Mouse (Mus musculus) embryonic fibroblast, embryonic 13.5 days (primary cell): ENCODE data around the gene Actr6. TPM values are rescaled to one million over a fixed set of nuclear protein-coding genes. Genes with fewer than 3 reads are reported as not detected.

Experiments used
- H3K27ac ChIP-seq: 2 replicates; pipeline ENCODE4 v1.5.1; 2012; ENCODE audit warnings: low read length, control low read depth, inconsistent platforms; ENCODE audit not compliant: insufficient read depth
- H3K4me1 ChIP-seq: 2 replicates; pipeline ENCODE4 v1.6.1; 2011; ENCODE audit warnings: low read length; ENCODE audit not compliant: control insufficient read depth, insufficient read depth
- H3K4me3 ChIP-seq: 2 replicates; pipeline ENCODE4 v1.5.1; 2011; ENCODE audit warnings: mild to moderate bottlenecking, control low read depth, low read length; ENCODE audit not compliant: insufficient read depth
- CTCF ChIP-seq: IDR thresholded peaks from 2 replicates; pipeline ENCODE4 v1.5.1; 2011; ENCODE audit warnings: mild to moderate bottlenecking, control low read depth, low read length, moderate library complexity, borderline replicate concordance; ENCODE audit not compliant: insufficient read depth
- POLR2A ChIP-seq: IDR thresholded peaks from 2 replicates; pipeline ENCODE4 v1.6.1; 2011; ENCODE audit warnings: low read depth, mild to moderate bottlenecking, control low read depth, low read length, moderate library complexity
- polyA plus RNA-seq: library from polyadenylated mRNA; stranded (reverse); fragments of >200 nt; gene quantifications from 2 replicates; pipeline ENCODE4 v1.2.4, GENCODE M21; 2011; ENCODE audit warnings: low read depth; ENCODE audit not compliant: missing spikeins, insufficient read length

Gene Actr6
- polyA plus RNA-seq, result 12.5 and 13.4 TPM in 2 replicates

GRCm38 (mm10) chr10:89732001-89732794 lies at the start of gene Actr6:
Gene Actr6, minus strand, starts transcription at chr10:89732295.
- Histone ChIP-seq H3K4me1 (no peaks in the 10 kb centered on the region), H3K4me3 (peak within 1 kb of the TSS; percentile 69), H3K27ac (no peak within 1 kb of the TSS)
- TF ChIP-seq POLR2A (peak; percentile 91), CTCF (no peak)

DNA sequence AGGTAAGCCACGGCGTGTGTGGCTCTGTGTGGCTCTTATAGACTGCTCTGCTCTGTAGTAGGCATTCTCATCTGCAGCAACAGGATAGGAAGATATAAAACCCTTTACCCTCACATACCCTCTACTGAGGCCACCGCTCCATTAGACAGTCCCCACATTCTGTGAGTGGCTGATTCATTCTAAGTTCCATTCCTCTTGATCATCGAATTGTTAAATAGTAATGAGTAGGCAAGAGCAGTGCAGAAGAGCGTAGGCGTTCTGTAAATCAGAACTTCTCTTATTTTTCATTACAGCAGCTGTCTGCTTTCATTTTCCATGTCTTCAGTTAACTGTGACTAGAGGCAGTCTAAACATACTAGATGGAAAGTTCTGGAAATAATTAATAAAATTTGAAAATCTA lies 43.9 kb upstream of the Actr6 start:
- no peak overlapping the region for H3K4me3 ChIP-seq
- H3K4me1 ChIP-seq, result peaks cover 4% of the 10 kb centered on the region
- H3K27ac ChIP-seq, result peak overlapping the region; percentile 71; the same call in 1 of the 2 replicates
- TF ChIP-seq CTCF (no peak), POLR2A (no peak)

- H3K4me3 ChIP-seq, result no peak overlapping the region
- peaks cover 7% of the 10 kb centered on the region for H3K4me1 ChIP-seq
- TF ChIP-seq POLR2A (no peak), CTCF (no peak)
- no peak overlapping the region for H3K27ac ChIP-seq
These were observed 39.8 kb upstream of the Actr6 start for GRCm38 (mm10) chr10:89771894-89772293.

GRCm38 (mm10) chr10:89769096-89769495 lies 37.0 kb upstream of the Actr6 start:
- no peak overlapping the region for H3K4me3 ChIP-seq
- H3K4me1 ChIP-seq, result peaks cover 12% of the 10 kb centered on the region
- no peak for TF ChIP-seq CTCF
- TF ChIP-seq POLR2A, result no peak
- H3K27ac ChIP-seq, result no peak overlapping the region

- TF ChIP-seq CTCF, result no peak
- H3K4me3 ChIP-seq, result no peak overlapping the region
- peaks cover 14% of the 10 kb centered on the region for H3K4me1 ChIP-seq
- H3K27ac ChIP-seq, result no peak overlapping the region
These were observed 36.4 kb upstream of the Actr6 start for GRCm38 (mm10) chr10:89768352-89769020.

DNA sequence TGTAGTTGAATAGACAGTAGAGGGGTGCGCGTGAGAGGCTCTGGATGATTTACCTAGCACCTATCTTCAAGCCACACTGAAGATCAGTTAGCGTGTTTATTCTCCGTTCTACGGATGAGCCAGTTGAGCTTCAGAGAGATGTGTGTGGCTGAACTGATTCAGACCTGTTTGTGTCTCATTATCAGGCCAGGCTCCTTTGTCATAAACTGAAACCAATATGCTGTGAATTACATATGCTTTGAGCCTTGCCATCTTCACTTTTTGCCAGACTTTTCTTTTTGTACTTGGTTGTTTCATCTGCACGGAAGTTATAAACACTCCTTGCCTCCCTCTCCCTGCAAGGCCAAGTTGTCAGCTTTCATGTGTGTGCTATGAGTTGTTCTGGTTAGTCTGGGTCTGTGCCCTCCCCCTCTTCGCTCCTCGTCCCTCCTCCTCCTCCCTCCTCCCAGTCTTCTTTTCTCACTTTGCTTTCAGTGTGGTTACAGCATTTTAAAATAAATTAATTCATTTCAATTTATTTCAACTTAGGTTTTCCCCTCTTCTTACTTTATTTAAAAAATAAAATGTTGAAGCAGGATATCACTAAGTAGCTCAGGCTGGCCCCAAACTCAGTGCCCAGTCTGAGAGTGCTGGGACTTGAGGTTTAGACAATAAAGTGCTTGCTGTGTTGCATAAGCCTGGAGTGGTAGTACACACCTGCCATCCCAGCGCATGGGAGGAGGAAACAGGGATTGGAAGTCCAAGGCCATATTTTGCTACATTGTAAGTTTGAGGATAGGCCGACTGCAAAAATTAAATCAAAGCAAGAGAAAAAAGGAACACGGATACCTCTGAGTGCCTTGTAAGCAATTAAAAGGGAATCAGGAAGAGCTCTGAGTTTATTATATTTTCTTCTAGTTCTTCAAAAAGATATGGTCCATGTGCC lies 34.0 kb upstream of the Actr6 start:
- Histone ChIP-seq H3K4me1 (peaks cover 14% of the 10 kb centered on the region), H3K27ac (peak overlapping the region; percentile 70; the same call in 1 of the 2 replicates), H3K4me3 (no peak overlapping the region)
- no peak for TF ChIP-seq CTCF
- TF ChIP-seq POLR2A, result no peak

- Histone ChIP-seq H3K4me1 (peaks cover 13% of the 10 kb centered on the region), H3K4me3 (no peak overlapping the region), H3K27ac (peak overlapping the region; percentile 86)
- no peak for TF ChIP-seq POLR2A
- TF ChIP-seq CTCF, result no peak
These were observed 32.5 kb upstream of the Actr6 start for GRCm38 (mm10) chr10:89764457-89765121.

DNA sequence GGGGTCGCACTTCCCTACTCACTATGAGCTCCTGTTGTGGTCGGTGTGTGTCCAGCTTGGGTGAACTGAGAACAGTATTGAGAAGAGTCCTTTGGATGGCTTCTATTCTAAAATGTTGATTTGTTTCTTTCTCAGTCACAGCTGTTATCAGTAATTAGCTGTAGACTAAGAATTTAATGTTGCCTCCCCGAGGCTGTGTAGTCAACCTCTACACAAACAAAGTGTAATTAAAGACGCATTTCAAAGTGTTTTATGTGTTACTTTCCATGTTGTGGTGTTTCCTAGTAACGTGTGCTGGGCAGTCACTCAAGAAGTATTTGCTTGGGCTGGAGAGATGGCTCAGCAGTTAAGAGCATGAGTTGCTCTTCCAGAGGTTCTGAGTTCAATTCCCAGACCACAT lies 28.7 kb upstream of the Actr6 start:
- no peak overlapping the region for H3K4me3 ChIP-seq
- no peak overlapping the region for H3K27ac ChIP-seq
- no peak for TF ChIP-seq POLR2A
- TF ChIP-seq CTCF, result no peak
- H3K4me1 ChIP-seq, result peaks cover 18% of the 10 kb centered on the region

DNA sequence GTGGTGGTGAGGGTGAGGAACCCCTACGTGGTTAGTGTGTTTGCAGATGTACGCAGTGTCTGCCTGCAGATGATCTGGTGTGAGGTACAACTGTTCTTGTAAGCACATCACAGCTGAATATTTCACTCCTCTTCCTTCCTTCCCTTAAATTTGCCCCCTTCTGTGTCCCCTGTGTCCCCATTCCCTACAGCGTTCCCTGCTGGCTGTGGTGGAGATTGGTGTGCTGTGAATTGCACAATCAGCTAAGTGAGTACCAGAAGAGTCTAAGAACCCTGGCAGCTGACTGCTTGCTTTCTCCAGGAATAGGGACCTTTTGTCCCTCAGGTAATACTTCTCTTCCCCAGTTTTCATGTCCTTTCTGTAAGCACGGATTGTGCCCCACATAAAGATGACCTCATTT lies 23.1 kb upstream of the Actr6 start:
- no peak overlapping the region for H3K27ac ChIP-seq
- H3K4me1 ChIP-seq, result peaks cover 7% of the 10 kb centered on the region
- no peak for TF ChIP-seq POLR2A
- TF ChIP-seq CTCF, result no peak
- H3K4me3 ChIP-seq, result no peak overlapping the region
